Mouse (Mus musculus): ENCODE data around the gene Gys1.

- TF ChIP-seq CTCF (IDR thresholded peaks at IDR 0.05; ENCODE audit: low read depth, low read length) (no peak), POLR2AphosphoS5 (IDR thresholded peaks at IDR 0.05; ENCODE audit: insufficient replicate concordance, low read depth, low read length) (no peak), GATA1 (IDR thresholded peaks at IDR 0.05; ENCODE audit: borderline replicate concordance, low read length) (no peak)
Measured at GRCm38 (mm10) chr7:45406157-45407156, 28.2 kb upstream of the Gys1 start.
